Mouse (Mus musculus) brain, embryonic 14.5 days (tissue): ENCODE measurements around the gene Dcpp3.

Source experiments
- CTCF ChIP-seq: fragments of 200-500 bp; IDR thresholded peaks from 2 replicates; pipeline ENCODE4 v1.5.1; 2012; ENCODE audit warnings: inconsistent platforms, mild to moderate bottlenecking, moderate library complexity, borderline replicate concordance; ENCODE audit not compliant: insufficient read depth, insufficient read length; ENCODE audit errors: extremely low read depth
- POLR2A ChIP-seq: fragments of 200-500 bp; IDR thresholded peaks from 2 replicates; pipeline ENCODE4 v1.6.1; 2012; ENCODE audit warnings: mild to moderate bottlenecking, inconsistent platforms, borderline replicate concordance; ENCODE audit not compliant: poor library complexity, insufficient read depth, insufficient read length, severe bottlenecking; ENCODE audit errors: extremely low read depth

DNA sequence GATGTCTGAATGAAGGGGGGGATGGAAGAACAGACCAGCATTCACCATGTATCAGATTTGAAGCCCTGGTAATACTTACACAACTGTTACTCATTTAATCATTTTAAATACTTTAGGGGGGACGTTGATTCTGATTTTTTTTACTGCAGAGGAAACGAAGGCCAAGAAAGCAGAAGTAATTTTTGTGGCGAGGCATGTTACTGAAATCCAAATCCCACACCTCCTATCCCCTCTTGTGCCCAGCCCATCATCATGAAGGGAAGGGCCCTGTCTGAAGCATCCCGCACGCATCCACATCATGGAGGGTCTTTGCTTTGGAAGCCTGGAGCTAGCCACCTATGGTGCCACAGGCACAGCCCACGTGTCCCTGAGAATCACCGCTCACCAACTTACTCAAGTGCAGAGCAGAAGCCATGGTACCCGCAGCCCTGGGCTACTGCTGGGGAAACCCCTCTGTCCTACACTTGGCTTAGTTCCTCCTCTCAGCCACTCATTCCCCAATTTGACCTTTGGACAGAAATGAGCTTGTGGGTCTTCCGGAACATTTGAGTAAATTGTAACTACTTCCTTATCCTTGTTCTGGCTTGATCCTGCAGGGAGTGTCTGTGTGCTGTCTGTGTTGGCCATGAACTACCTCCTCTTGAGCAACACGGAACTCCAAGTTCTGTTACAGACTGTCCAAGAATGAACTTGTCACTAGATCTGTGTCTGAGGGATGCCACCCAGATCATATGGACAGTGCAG is 49.6 kb downstream of the Dcpp3 start:
- TF ChIP-seq CTCF (no peak), POLR2A (no peak)
